14 mouse cellular contexts compared by ENCODE assay signal in the genomic region with DNA sequence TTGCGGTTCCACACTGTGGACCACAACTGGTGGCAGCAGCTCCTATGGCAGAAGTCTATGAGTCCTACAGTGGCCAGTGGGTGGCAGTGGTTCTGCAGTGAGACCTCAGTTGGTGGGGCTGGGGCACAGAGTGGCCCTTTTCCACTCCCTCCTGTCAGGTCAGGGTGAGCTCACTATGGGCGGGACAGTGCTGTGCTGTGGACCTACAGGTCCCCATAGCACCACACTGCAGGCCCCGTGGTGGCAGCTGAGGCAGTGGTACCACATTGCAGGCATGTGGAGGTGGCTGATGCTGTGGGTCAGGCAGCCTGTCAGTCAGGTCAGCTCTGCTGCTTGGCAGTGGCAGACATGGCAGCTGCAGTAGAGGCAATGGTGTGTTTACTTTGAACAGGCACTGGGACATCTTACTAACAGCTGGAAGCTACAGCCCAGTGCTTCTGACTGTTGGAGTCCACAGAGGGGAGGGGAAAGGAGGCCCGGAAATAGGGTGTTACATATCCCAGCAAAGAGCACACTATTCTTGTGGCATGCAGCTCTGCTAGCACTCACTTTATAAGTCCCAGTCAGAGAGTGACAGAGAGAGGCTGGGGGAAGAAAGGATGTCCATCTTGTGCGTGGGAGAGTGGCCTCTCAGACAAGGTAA. TPM values are rescaled to one million over a fixed set of nuclear protein-coding genes. Genes with fewer than 3 reads are reported as not detected.
DNase-seq lines count a peak whose midpoint lies in the region; ATAC-seq and TF ChIP-seq lines count a peak whose summit lies in the region.
"Had no signal": no experiment of that assay in that cellular context is flagged by ENCODE, and none has a peak within 500 bp of the region (broad histone marks: within the 10 kb centered on the region; RNA-seq: fewer than 3 reads in every experiment).

No protein-coding gene starts in this region.

- no peak for TF ChIP-seq EP300 in MEL (IDR thresholded peaks at IDR 0.05; ENCODE audit: low read depth in 1 of 2, low read length in 2 of 2)

- DNase-seq in lung, embryonic 14.5 days: peak; percentile 59
- no peak for DNase-seq in lung, adult 18-20 months
- DNase-seq in MEL (ENCODE audit: low read depth, low spot score): no peak
- no peak for DNase-seq in limb, embryonic 10.5 days (ENCODE audit: low spot score)
- DNase-seq: adrenal gland, adult 8-10 months; embryo, embryonic 11 days had no signal

- TF ChIP-seq RAD21 in MEL (IDR thresholded peaks at IDR 0.05; ENCODE audit: low read depth, low read length): no peak; the same call in 1 of the 2 replicates

- no peaks in the 10 kb centered on the region for H3K79me2 ChIP-seq in MEL (ENCODE audit: control insufficient read depth, insufficient read depth, low read length, poor library complexity)

- no peaks in the 10 kb centered on the region for H3K36me3 ChIP-seq in lung, embryonic 14.5 days (ENCODE audit: insufficient read depth)
- H3K36me3 ChIP-seq in MEL (ENCODE audit: control insufficient read depth in 1 of 2, insufficient read depth in 2 of 2, low read length in 2 of 2): no peaks in the 10 kb centered on the region
- H3K36me3 ChIP-seq in kidney, embryonic 14.5 days (ENCODE audit: control insufficient read depth, insufficient read depth, low read length): no peaks in the 10 kb centered on the region
- no peaks in the 10 kb centered on the region for H3K36me3 ChIP-seq in hindbrain, embryonic 12.5 days
- no peaks in the 10 kb centered on the region for H3K36me3 ChIP-seq in limb, embryonic 10.5 days
- H3K36me3 ChIP-seq: heart, embryonic 13.5 days; liver, embryonic 15.5 days had no signal

- 41% methylated on average over 5 of the region's 5 CpGs for WGBS in lung, embryonic 14.5 days
- 55% methylated on average over 5 of the region's 5 CpGs for WGBS in kidney, embryonic 14.5 days
- 67% methylated on average over 5 of the region's 5 CpGs for WGBS in hindbrain, embryonic 12.5 days
- WGBS in limb, embryonic 10.5 days: 74% methylated on average over 5 of the region's 5 CpGs

- ATAC-seq in lung, embryonic 14.5 days (ENCODE audit: insufficient read depth): peak; percentile 86
- peak; percentile 52; the same call in 1 of the 2 replicates for ATAC-seq in kidney, embryonic 14.5 days (ENCODE audit: low FRiP score, low TSS enrichment)
- ATAC-seq in megakaryocyte-erythroid progenitor cell, adult 5-6 weeks (replicated peaks; ENCODE audit: low FRiP score, low TSS enrichment, poor library complexity, severe bottlenecking): 0 out of 2 replicates have a peak, but pooled peaks have one; percentile 47
- ATAC-seq in hindbrain, embryonic 12.5 days (ENCODE audit: low FRiP score): no peak

- TF ChIP-seq POLR2A in MEL (IDR thresholded peaks at IDR 0.05; ENCODE audit: control insufficient read depth in 1 of 2, insufficient read depth in 1 of 2, low read depth in 1 of 2, low read length in 2 of 2, poor library complexity in 1 of 2): no peak

- H3K4me1 ChIP-seq in lung, embryonic 14.5 days (ENCODE audit: insufficient read depth): no peaks in the 10 kb centered on the region
- H3K4me1 ChIP-seq in MEL (ENCODE audit: control insufficient read depth in 1 of 2, insufficient read depth in 2 of 2, low read length in 2 of 2): no peaks in the 10 kb centered on the region
- H3K4me1 ChIP-seq in kidney, embryonic 14.5 days (ENCODE audit: control insufficient read depth, insufficient read depth, low read length): no peaks in the 10 kb centered on the region
- H3K4me1 ChIP-seq in hindbrain, embryonic 12.5 days: no peaks in the 10 kb centered on the region
- H3K4me1 ChIP-seq in limb, embryonic 10.5 days: no peaks in the 10 kb centered on the region
- H3K4me1 ChIP-seq: heart, embryonic 13.5 days; liver, embryonic 15.5 days had no signal

- H3K4me2 ChIP-seq in lung, embryonic 14.5 days: no peak overlapping the region
- no peak overlapping the region for H3K4me2 ChIP-seq in kidney, embryonic 14.5 days (replicated peaks; ENCODE audit: low read depth, low read length)
- H3K4me2 ChIP-seq in hindbrain, embryonic 12.5 days (replicated peaks): no peak overlapping the region
- H3K4me2 ChIP-seq: heart, embryonic 13.5 days; liver, embryonic 15.5 days had no signal

- H3K9me3 ChIP-seq in lung, embryonic 14.5 days (ENCODE audit: low read depth, low read length): 0 out of 2 replicates have a peak, but pooled peaks cover 2% of the 10 kb centered on the region
- H3K9me3 ChIP-seq in MEL (replicated peaks; ENCODE audit: insufficient read depth, low read length): no peaks in the 10 kb centered on the region
- H3K9me3 ChIP-seq in kidney, embryonic 14.5 days (ENCODE audit: control insufficient read depth, low read length): peaks cover 8% of the 10 kb centered on the region; the same call in 1 of the 2 replicates
- peaks cover 8% of the 10 kb centered on the region for H3K9me3 ChIP-seq in hindbrain, embryonic 12.5 days (replicated peaks)
- peaks cover 3% of the 10 kb centered on the region; the same call in 1 of the 2 replicates for H3K9me3 ChIP-seq in limb, embryonic 10.5 days (replicated peaks)
- H3K9me3 ChIP-seq: liver, embryonic 15.5 days had no signal

- no peaks in the 10 kb centered on the region for H3K27me3 ChIP-seq in lung, embryonic 14.5 days (ENCODE audit: insufficient read depth, low read length)
- no peaks in the 10 kb centered on the region for H3K27me3 ChIP-seq in MEL (ENCODE audit: control insufficient read depth in 1 of 2, insufficient read depth in 2 of 2, low read length in 2 of 2)
- H3K27me3 ChIP-seq in kidney, embryonic 14.5 days (ENCODE audit: control insufficient read depth, insufficient read depth, low read length): no peaks in the 10 kb centered on the region
- H3K27me3 ChIP-seq in hindbrain, embryonic 12.5 days: no peaks in the 10 kb centered on the region
- H3K27me3 ChIP-seq in limb, embryonic 10.5 days (ENCODE audit: low read depth, poor library complexity, severe bottlenecking): no peaks in the 10 kb centered on the region
- H3K27me3 ChIP-seq: heart, embryonic 13.5 days; liver, embryonic 15.5 days had no signal

- TF ChIP-seq CTCF in lung, embryonic 14.5 days (IDR thresholded peaks at IDR 0.05; ENCODE audit: low read depth): peak; percentile 34; the same call in 1 of the 2 replicates
- peak in 2 of 3 experiments; percentile 9 to 12; a peak in 2 of 6 replicates for TF ChIP-seq CTCF in MEL (IDR thresholded peaks at IDR 0.05 in 2 of 3, conservative IDR thresholded peaks at IDR 0.05 in 1 of 3; ENCODE audit: control insufficient read depth in 1 of 3, insufficient read depth in 1 of 3, low read depth in 2 of 3, low read length in 3 of 3, poor library complexity in 1 of 3, severe bottlenecking in 1 of 3)

- H3K9ac ChIP-seq in lung, embryonic 14.5 days: no peak overlapping the region
- no peak overlapping the region for H3K9ac ChIP-seq in MEL (ENCODE audit: control insufficient read depth, low read depth, low read length, poor library complexity, severe bottlenecking)
- H3K9ac ChIP-seq in kidney, embryonic 14.5 days (ENCODE audit: low read depth, low read length): no peak overlapping the region
- no peak overlapping the region for H3K9ac ChIP-seq in hindbrain, embryonic 12.5 days
- H3K9ac ChIP-seq: heart, embryonic 13.5 days; liver, embryonic 15.5 days had no signal

- H3K27ac ChIP-seq in lung, embryonic 14.5 days (ENCODE audit: low read depth): no peak overlapping the region
- H3K27ac ChIP-seq in MEL (ENCODE audit: control insufficient read depth, low read depth, low read length): no peak overlapping the region
- H3K27ac ChIP-seq in kidney, embryonic 14.5 days (ENCODE audit: low read depth, low read length): no peak overlapping the region
- no peak overlapping the region for H3K27ac ChIP-seq in hindbrain, embryonic 12.5 days
- no peak overlapping the region for H3K27ac ChIP-seq in limb, embryonic 10.5 days
- H3K27ac ChIP-seq: heart, embryonic 13.5 days; liver, embryonic 15.5 days had no signal

- no peak overlapping the region for H3K4me3 ChIP-seq in lung, embryonic 14.5 days (ENCODE audit: low read depth, low read length)
- H3K4me3 ChIP-seq in MEL (ENCODE audit: control insufficient read depth in 1 of 2, insufficient read depth in 1 of 2, low read depth in 2 of 2, low read length in 2 of 2): no peak overlapping the region
- no peak overlapping the region for H3K4me3 ChIP-seq in kidney, embryonic 14.5 days (ENCODE audit: low read length)
- H3K4me3 ChIP-seq in hindbrain, embryonic 12.5 days: no peak overlapping the region
- no peak overlapping the region for H3K4me3 ChIP-seq in limb, embryonic 10.5 days
- H3K4me3 ChIP-seq: heart, embryonic 13.5 days; liver, embryonic 15.5 days; myocyte had no signal

RNA-seq across cellular contexts. Expression of a gene that starts 4.9 kb away (rescaled TPM):
- polyA plus RNA-seq in lung, embryonic 14.5 days (2014; fragmentation: Nextera tagmentation; extraction: Ambion mirVana): not detected in 2 replicates
- total RNA-seq in MEL (2012; rRNA removed): not detected in 2 replicates
- not detected for polyA plus RNA-seq in MEL (2012; ENCODE audit: insufficient read depth in 1 of 2, insufficient read length in 2 of 2, low read depth in 1 of 2, low replicate concordance in 2 of 2, missing spikeins in 1 of 2)
- 0.16 TPM in 1 of 2 replicates, not detected in the other for polyA plus RNA-seq in kidney, embryonic 14.5 days (2014; fragmentation: Nextera tagmentation; extraction: Ambion mirVana)
- total RNA-seq in megakaryocyte-erythroid progenitor cell, adult 5-6 weeks (2014; fragmentation: Nextera tagmentation): not detected in 2 replicates
- total RNA-seq in megakaryocyte-erythroid progenitor cell, adult 5-6 weeks (2017): not detected in 2 replicates
- polyA plus RNA-seq in hindbrain, embryonic 12.5 days (2016; fragmentation: Nextera tagmentation; extraction: Ambion mirVana): not detected in 2 replicates
- not detected in 2 replicates for polyA plus RNA-seq in limb, embryonic 10.5 days (2016; fragmentation: Nextera tagmentation; extraction: Ambion mirVana)
- total RNA-seq: left cerebral cortex, adult 18-20 months had no signal
- polyA plus RNA-seq: forebrain, embryonic 11.5 days; heart, embryonic 13.5 days; myocyte had no signal

RNA-seq across cellular contexts. Expression of a gene that starts 31.1 kb away (rescaled TPM):
- not detected in 2 replicates for polyA plus RNA-seq in lung, embryonic 14.5 days (2014; fragmentation: Nextera tagmentation; extraction: Ambion mirVana)
- not detected in 2 replicates for total RNA-seq in MEL (2012; rRNA removed)
- polyA plus RNA-seq in MEL (2012; ENCODE audit: insufficient read depth in 1 of 2, insufficient read length in 2 of 2, low read depth in 1 of 2, low replicate concordance in 2 of 2, missing spikeins in 1 of 2): not detected
- polyA plus RNA-seq in kidney, embryonic 14.5 days (2014; fragmentation: Nextera tagmentation; extraction: Ambion mirVana): not detected in 2 replicates
- total RNA-seq in megakaryocyte-erythroid progenitor cell, adult 5-6 weeks (2014; fragmentation: Nextera tagmentation): not detected in 2 replicates
- not detected in 2 replicates for total RNA-seq in megakaryocyte-erythroid progenitor cell, adult 5-6 weeks (2017)
- polyA plus RNA-seq in hindbrain, embryonic 12.5 days (2016; fragmentation: Nextera tagmentation; extraction: Ambion mirVana): not detected in 2 replicates
- not detected in 2 replicates for polyA plus RNA-seq in limb, embryonic 10.5 days (2016; fragmentation: Nextera tagmentation; extraction: Ambion mirVana)
- polyA plus RNA-seq: forebrain, embryonic 11.5 days; myocyte had no signal

RNA-seq across cellular contexts. Expression of a gene that starts 44.3 kb away (rescaled TPM):
- polyA plus RNA-seq in lung, embryonic 14.5 days (2014; fragmentation: Nextera tagmentation; extraction: Ambion mirVana): not detected in 2 replicates
- total RNA-seq in MEL (2012; rRNA removed): not detected in 2 replicates
- polyA plus RNA-seq in MEL (2012; ENCODE audit: insufficient read depth in 1 of 2, insufficient read length in 2 of 2, low read depth in 1 of 2, low replicate concordance in 2 of 2, missing spikeins in 1 of 2): not detected
- not detected in 2 replicates for polyA plus RNA-seq in kidney, embryonic 14.5 days (2014; fragmentation: Nextera tagmentation; extraction: Ambion mirVana)
- total RNA-seq in megakaryocyte-erythroid progenitor cell, adult 5-6 weeks (2014; fragmentation: Nextera tagmentation): not detected in 2 replicates
- not detected in 2 replicates for total RNA-seq in megakaryocyte-erythroid progenitor cell, adult 5-6 weeks (2017)
- not detected in 2 replicates for polyA plus RNA-seq in hindbrain, embryonic 12.5 days (2016; fragmentation: Nextera tagmentation; extraction: Ambion mirVana)
- polyA plus RNA-seq in limb, embryonic 10.5 days (2016; fragmentation: Nextera tagmentation; extraction: Ambion mirVana): not detected in 2 replicates
- polyA plus RNA-seq: forebrain, embryonic 11.5 days; heart, embryonic 13.5 days; liver, embryonic 15.5 days; myocyte had no signal

RNA-seq across cellular contexts. Expression of a gene that starts 58.0 kb away (rescaled TPM):
- polyA plus RNA-seq in lung, embryonic 14.5 days (2014; fragmentation: Nextera tagmentation; extraction: Ambion mirVana): 4.1 and 5.5 TPM in 2 replicates
- total RNA-seq in MEL (2012; rRNA removed): not detected in 2 replicates
- under 1 TPM in 1 of 2 experiments, not detected in 1; 0.10 TPM for polyA plus RNA-seq in MEL (2012; ENCODE audit: insufficient read depth in 1 of 2, insufficient read length in 2 of 2, low read depth in 1 of 2, low replicate concordance in 2 of 2, missing spikeins in 1 of 2)
- 7.0 and 8.2 TPM in 2 replicates for polyA plus RNA-seq in kidney, embryonic 14.5 days (2014; fragmentation: Nextera tagmentation; extraction: Ambion mirVana)
- total RNA-seq in megakaryocyte-erythroid progenitor cell, adult 5-6 weeks (2014; fragmentation: Nextera tagmentation): 4.8 TPM in 1 of 2 replicates, not detected in the other
- total RNA-seq in megakaryocyte-erythroid progenitor cell, adult 5-6 weeks (2017): 0.46 TPM in 1 of 2 replicates, not detected in the other
- 4.0 and 4.8 TPM in 2 replicates for polyA plus RNA-seq in hindbrain, embryonic 12.5 days (2016; fragmentation: Nextera tagmentation; extraction: Ambion mirVana)
- polyA plus RNA-seq in limb, embryonic 10.5 days (2016; fragmentation: Nextera tagmentation; extraction: Ambion mirVana): 0.80 and 2.9 TPM in 2 replicates
